Mouse (Mus musculus) midbrain, embryonic 11.5 days (tissue): ENCODE data around the gene Pex26. TPM values are rescaled to one million over a fixed set of nuclear protein-coding genes. Genes with fewer than 3 reads are reported as not detected.

ENCODE experiments used
- ATAC-seq: fragments of 200-750 bp; cut with Nextera tagmentation; 2 replicates; pipeline ENCODE4 v1.8.0; 2017; ENCODE audit warnings: moderate TSS enrichment, moderate library complexity; ENCODE audit not compliant: low FRiP score
- DNase-seq: peaks from one replicate; pipeline ENCODE4 v3.0.0; 2015; ENCODE audit warnings: low spot score; ENCODE audit errors: missing footprints
- H3K27ac ChIP-seq: fragments of 300-500 bp; sonication (generic); 2 replicates; pipeline ENCODE4 v1.5.1; 2014; ENCODE audit warnings: low read depth, low read length
- H3K27me3 ChIP-seq: fragments of 300-500 bp; sonication (generic); 2 replicates; pipeline ENCODE4 v1.6.1; 2014; ENCODE audit warnings: mild to moderate bottlenecking, low read length, moderate library complexity, mixed read lengths; ENCODE audit not compliant: control insufficient read depth, insufficient read depth
- H3K36me3 ChIP-seq: fragments of 300-500 bp; sonication (generic); 2 replicates; pipeline ENCODE4 v1.6.1; 2014; ENCODE audit warnings: mild to moderate bottlenecking, low read length, moderate library complexity, mixed read lengths; ENCODE audit not compliant: control insufficient read depth, insufficient read depth
- H3K4me1 ChIP-seq: fragments of 300-500 bp; sonication (generic); 2 replicates; pipeline ENCODE4 v1.6.1; 2014; ENCODE audit warnings: low read length; ENCODE audit not compliant: control insufficient read depth, insufficient read depth
- H3K4me2 ChIP-seq: fragments of 300-500 bp; sonication (generic); 2 replicates; pipeline ENCODE4 v1.6.1; 2014; ENCODE audit warnings: mild to moderate bottlenecking, moderate library complexity
- H3K4me3 ChIP-seq: fragments of 300-500 bp; sonication (generic); 2 replicates; pipeline ENCODE4 v1.5.1; 2014; ENCODE audit warnings: low read depth, low read length
- H3K9ac ChIP-seq: fragments of 300-500 bp; sonication (generic); 2 replicates; pipeline ENCODE4 v1.6.1; 2014; ENCODE audit warnings: low read length
- H3K9me3 ChIP-seq: fragments of 300-500 bp; sonication (generic); 2 replicates; pipeline ENCODE4 v1.6.1; 2016; ENCODE audit warnings: low read length; ENCODE audit not compliant: control insufficient read depth
- WGBS: fragments of 180-500 bp; shearing (Covaris S2); extraction: QIAGEN DNeasy Blood & Tissue Kit; methylation state at CpG from one replicate; pipeline ENCODE4 v1.1.7; 2014; 5-methylcytosine and 5-hydroxymethylcytosine counted together
- polyA plus RNA-seq: library from polyadenylated mRNA; unstranded; fragments of >200 nt; fragmentation: Nextera tagmentation; extraction: Ambion mirVana; gene quantifications from 2 replicates; pipeline ENCODE4 v1.2.1, GENCODE M21; 2014

Gene Pex26
- polyA plus RNA-seq, 1 experiment from 2014 or later: 5.8 TPM

DNA sequence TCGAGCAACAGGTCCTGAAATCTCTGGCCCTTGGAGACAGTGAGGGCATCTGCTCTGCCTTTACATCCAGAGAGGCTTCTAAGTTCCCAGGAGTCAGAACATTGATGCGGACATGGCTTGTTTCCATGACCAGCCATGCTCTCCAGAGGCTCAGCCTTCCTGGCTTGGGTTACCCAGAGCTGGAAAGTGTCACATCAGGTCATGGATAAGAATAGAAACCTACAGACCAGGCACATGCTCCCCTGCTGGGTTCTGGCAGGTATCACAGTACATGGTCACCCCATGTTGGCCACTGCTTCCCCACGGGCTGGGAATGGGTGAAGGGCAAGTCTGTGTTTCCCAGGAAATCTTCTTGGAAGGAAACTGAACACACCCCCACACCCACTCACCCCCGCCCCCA, 35.9 kb downstream of the Pex26 start:
- DNase-seq: no peak
- H3K36me3 ChIP-seq: no peaks in the 10 kb centered on the region
- H3K4me2 ChIP-seq: no peak overlapping the region
- no peak overlapping the region for H3K4me3 ChIP-seq
- H3K27me3 ChIP-seq: no peaks in the 10 kb centered on the region
- no peak for ATAC-seq
- no peaks in the 10 kb centered on the region for H3K9me3 ChIP-seq
- H3K9ac ChIP-seq: no peak overlapping the region
- no peaks in the 10 kb centered on the region for H3K4me1 ChIP-seq
- WGBS: 75% methylated on average over 4 of the region's 4 CpGs
- no peak overlapping the region for H3K27ac ChIP-seq

DNA sequence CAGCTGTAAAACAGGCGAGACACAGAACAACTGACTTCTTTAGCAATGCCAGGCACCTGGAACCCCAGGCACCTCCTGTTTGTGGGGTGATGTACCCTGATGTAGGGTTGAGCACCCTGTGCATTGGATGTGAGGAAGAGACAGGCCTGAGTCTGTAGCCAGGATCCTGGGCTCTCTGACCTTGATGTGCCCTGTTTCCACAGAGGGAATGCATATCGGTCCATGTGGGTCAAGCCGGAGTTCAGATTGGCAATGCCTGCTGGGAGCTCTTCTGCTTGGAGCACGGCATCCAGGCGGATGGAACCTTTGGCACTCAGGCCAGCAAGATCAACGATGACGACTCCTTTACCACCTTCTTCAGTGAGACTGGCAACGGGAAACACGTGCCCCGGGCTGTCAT, 36.7 kb downstream of the Pex26 start:
- H3K4me3 ChIP-seq: no peak overlapping the region
- WGBS: 93% methylated on average over 10 of the region's 10 CpGs
- DNase-seq: no peak
- no peaks in the 10 kb centered on the region for H3K4me1 ChIP-seq
- H3K9ac ChIP-seq: no peak overlapping the region
- H3K27me3 ChIP-seq: no peaks in the 10 kb centered on the region
- H3K36me3 ChIP-seq: no peaks in the 10 kb centered on the region
- H3K4me2 ChIP-seq: no peak overlapping the region
- no peaks in the 10 kb centered on the region for H3K9me3 ChIP-seq
- ATAC-seq: no peak
- H3K27ac ChIP-seq: no peak overlapping the region

DNA sequence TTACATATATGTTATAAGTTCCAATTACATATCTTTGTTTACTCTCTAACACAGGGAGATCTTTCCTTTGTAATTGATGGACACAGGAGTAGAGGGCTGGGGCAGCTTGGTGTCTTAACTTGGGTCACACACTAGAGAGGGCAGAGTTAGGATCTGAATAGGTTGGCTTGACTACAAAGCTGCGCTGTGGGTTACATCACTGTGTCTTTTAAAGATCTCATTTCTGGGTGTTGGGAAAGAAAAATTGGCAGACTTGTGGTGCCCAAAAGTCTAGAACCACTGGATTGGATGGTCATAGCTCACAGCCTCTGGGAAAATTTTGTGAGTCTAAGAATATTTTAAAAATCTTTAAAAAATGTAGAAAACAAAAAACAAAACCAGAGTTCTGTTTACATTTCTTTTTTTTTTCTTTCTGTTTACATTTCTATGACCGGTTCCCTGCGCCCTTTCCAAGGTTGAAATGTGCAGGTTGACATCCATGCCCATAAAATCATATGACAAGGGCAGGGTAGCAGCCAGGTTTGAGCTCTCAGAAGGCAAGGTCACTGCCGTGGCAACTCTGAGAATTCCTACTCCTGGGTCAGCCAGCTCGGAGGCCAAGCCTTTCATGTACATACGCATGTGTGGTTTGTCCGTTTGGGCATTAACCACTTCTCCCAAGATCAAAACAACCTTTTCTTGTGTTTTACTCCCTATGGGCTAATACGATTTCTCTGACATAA, 38.6 kb downstream of the Pex26 start:
- no peaks in the 10 kb centered on the region for H3K36me3 ChIP-seq
- WGBS: 88% methylated on average over 8 of the region's 8 CpGs
- no peaks in the 10 kb centered on the region for H3K27me3 ChIP-seq
- ATAC-seq (no peak), DNase-seq (no peak)
- no peak overlapping the region for H3K4me2 ChIP-seq
- no peaks in the 10 kb centered on the region for H3K9me3 ChIP-seq
- H3K9ac ChIP-seq: no peak overlapping the region
- H3K4me3 ChIP-seq: no peak overlapping the region
- H3K4me1 ChIP-seq: no peaks in the 10 kb centered on the region
- no peak overlapping the region for H3K27ac ChIP-seq

DNA sequence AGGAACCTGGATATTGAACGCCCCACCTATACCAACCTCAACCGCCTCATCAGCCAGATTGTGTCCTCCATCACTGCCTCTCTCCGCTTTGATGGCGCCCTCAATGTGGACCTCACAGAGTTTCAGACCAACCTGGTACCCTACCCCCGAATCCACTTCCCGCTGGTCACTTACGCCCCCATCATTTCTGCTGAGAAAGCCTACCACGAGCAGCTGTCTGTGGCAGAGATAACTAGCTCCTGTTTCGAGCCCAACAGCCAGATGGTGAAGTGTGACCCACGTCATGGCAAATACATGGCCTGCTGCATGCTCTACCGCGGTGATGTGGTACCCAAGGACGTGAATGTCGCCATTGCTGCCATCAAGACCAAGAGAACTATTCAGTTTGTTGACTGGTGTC, 39.5 kb downstream of the Pex26 start:
- Histone ChIP-seq H3K27me3 (no peaks in the 10 kb centered on the region), H3K9me3 (no peaks in the 10 kb centered on the region), H3K4me3 (no peak overlapping the region), H3K4me2 (no peak overlapping the region), H3K4me1 (no peaks in the 10 kb centered on the region), H3K27ac (no peak overlapping the region), H3K36me3 (no peaks in the 10 kb centered on the region), H3K9ac (no peak overlapping the region)
- no peak for ATAC-seq
- no peak for DNase-seq
- WGBS: 94% methylated on average over 14 of the region's 14 CpGs

DNA sequence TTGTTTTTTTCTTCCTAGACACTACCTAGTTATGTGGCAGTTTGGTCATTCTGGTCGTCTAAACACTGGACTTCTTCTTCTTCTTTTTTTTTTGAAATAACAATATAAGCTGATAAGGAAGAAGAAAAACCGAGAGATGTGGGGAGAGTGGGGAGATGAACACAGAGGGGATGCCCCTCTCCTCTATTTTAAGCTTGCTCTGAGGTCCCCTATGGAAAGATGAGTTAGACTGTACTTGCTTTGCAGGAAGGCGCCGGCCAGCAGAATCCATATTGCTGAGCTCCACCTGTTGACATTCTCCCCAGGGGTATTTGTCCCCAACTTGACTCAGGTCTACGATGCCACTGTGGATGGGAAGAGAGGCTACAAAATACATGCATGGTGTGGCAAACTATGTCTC, 40.6 kb downstream of the Pex26 start:
- Histone ChIP-seq H3K27me3 (no peaks in the 10 kb centered on the region), H3K4me3 (no peak overlapping the region), H3K4me2 (no peak overlapping the region), H3K4me1 (no peaks in the 10 kb centered on the region), H3K9ac (no peak overlapping the region), H3K9me3 (no peaks in the 10 kb centered on the region), H3K27ac (no peak overlapping the region), H3K36me3 (no peaks in the 10 kb centered on the region)
- ATAC-seq: no peak
- DNase-seq: no peak
- 71% methylated on average over 5 of the region's 5 CpGs for WGBS

DNA sequence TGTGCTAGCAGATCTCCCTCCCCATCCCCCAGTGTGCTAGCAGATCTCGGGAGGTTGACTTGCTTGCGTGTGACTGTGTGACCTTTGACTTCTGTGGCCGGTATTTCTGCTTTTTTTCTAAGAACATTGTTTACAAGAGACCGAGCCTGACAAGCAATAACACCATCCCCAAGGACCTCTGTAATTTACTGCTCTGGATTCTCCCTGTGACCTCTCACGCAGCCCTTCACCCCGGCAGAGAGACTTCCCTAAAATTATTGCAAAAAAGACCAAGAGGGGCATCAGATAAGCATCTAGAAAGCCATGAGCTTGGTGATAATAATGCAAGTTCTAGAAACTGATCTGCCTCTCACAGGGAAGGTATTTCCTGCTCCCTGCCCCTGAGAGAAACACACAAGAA, 41.5 kb downstream of the Pex26 start:
- DNase-seq: no peak
- WGBS: 38% methylated on average over 6 of the region's 6 CpGs
- no peak overlapping the region for H3K4me3 ChIP-seq
- H3K4me1 ChIP-seq: no peaks in the 10 kb centered on the region
- H3K36me3 ChIP-seq: no peaks in the 10 kb centered on the region
- H3K4me2 ChIP-seq: no peak overlapping the region
- ATAC-seq: no peak
- no peak overlapping the region for H3K9ac ChIP-seq
- H3K27ac ChIP-seq: no peak overlapping the region
- H3K9me3 ChIP-seq: no peaks in the 10 kb centered on the region
- H3K27me3 ChIP-seq: no peaks in the 10 kb centered on the region

DNA sequence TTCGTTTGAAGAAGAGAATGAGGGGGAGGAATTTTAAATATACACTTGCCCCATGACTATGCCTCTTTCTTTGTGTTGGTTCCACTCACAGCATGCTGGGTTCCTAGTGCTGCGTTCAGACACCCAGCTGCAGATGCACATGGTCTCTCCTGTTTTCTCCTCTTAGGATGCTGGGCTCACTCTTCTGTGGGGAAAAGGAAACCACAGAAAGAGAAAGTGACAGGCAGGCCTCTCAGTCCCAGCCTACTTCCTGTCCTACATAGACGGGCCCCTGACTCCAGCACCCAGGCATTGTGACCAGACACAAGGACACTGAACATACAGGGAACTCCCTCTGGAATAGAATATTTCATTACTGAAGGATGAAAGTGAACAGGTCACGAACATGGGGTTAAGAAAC, 42.6 kb downstream of the Pex26 start:
- ATAC-seq: no peak
- Histone ChIP-seq H3K4me2 (no peak overlapping the region), H3K27ac (no peak overlapping the region), H3K27me3 (no peaks in the 10 kb centered on the region), H3K4me1 (no peaks in the 10 kb centered on the region), H3K9me3 (no peaks in the 10 kb centered on the region), H3K36me3 (no peaks in the 10 kb centered on the region), H3K4me3 (no peak overlapping the region), H3K9ac (no peak overlapping the region)
- DNase-seq: no peak
- WGBS: 66% methylated on average over 4 of the region's 4 CpGs

DNA sequence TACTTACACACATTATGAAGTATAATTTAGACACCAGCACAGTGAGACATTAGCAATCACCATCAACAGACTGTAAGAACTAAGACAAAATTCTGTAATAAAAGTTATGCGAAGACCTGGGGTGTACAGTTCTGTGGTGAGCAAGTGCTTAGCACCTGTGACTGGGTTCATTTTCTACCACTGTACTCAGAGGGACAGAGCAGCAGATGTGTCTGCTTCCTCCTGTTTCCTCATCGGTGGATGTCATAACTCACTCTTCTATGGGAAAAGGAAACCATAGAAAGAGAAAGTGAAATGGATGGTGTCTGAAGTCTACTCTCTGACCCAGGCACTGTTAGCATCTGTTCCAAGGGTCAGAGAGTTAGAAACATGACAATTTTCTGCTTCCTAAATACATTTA, 43.3 kb downstream of the Pex26 start:
- no peak overlapping the region for H3K27ac ChIP-seq

DNA sequence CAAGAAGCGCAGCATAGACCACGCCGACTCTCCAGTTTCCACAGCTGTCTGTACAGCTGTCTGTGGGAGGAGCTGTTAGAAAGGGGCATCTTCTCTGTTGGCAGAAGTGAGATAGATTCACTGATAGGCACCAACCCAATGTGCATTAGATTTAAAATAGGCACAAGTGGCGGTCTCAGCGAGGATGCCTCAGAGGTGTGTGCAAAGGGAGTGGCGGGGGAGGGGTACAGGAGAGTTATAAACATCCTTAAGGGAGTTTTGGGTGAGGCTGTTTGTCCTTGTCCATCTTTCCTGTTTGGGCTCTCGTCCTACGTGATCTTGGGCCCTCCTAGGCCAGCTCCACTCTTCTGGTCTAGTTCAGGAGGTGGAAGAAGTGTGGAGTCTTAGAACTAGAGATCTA, 45.0 kb downstream of the Pex26 start:
- Histone ChIP-seq H3K4me2 (no peak overlapping the region), H3K27me3 (no peaks in the 10 kb centered on the region), H3K36me3 (no peaks in the 10 kb centered on the region), H3K9me3 (no peaks in the 10 kb centered on the region), H3K4me3 (no peak overlapping the region), H3K4me1 (no peaks in the 10 kb centered on the region), H3K27ac (no peak overlapping the region), H3K9ac (no peak overlapping the region)
- WGBS: 74% methylated on average over 8 of the region's 8 CpGs
- DNase-seq (no peak), ATAC-seq (no peak)

More for the DNA sequence above, 43.3 kb downstream of the Pex26 start:
- Histone ChIP-seq H3K9ac (no peak overlapping the region), H3K36me3 (no peaks in the 10 kb centered on the region), H3K27me3 (no peaks in the 10 kb centered on the region), H3K4me1 (no peaks in the 10 kb centered on the region), H3K4me3 (no peak overlapping the region), H3K4me2 (no peak overlapping the region), H3K9me3 (no peaks in the 10 kb centered on the region)
- WGBS: 90% methylated on average over 2 of the region's 2 CpGs
- no peak for ATAC-seq
- no peak for DNase-seq
